Mouse (Mus musculus) liver, adult 2 months (tissue): Measurements from ENCODE around the gene 5031439G07Rik. TPM values are rescaled to one million over a fixed set of nuclear protein-coding genes. Genes with fewer than 3 reads are reported as not detected.

Source experiments
- DNase-seq: peaks from one replicate; pipeline ENCODE4 v3.0.0-alpha.2; 2011; ENCODE audit warnings: low read depth, low spot score; ENCODE audit errors: extremely low read depth
- H3K27ac ChIP-seq: fragments of 200-500 bp; replicated peaks from 2 replicates; pipeline ENCODE4 v1.5.1; 2012; ENCODE audit warnings: low read depth, mild to moderate bottlenecking, control low read depth, inconsistent platforms, low read length; ENCODE audit not compliant: insufficient read depth
- H3K27me3 ChIP-seq: fragments of 200-500 bp; 2 replicates; pipeline ENCODE4 v1.6.1; 2012; ENCODE audit warnings: mild to moderate bottlenecking, moderate library complexity, low read length, inconsistent platforms; ENCODE audit not compliant: control insufficient read depth, insufficient read depth
- H3K36me3 ChIP-seq: fragments of 200-500 bp; 2 replicates; pipeline ENCODE4 v1.6.1; 2012; ENCODE audit warnings: low read length, inconsistent platforms; ENCODE audit not compliant: control insufficient read depth, insufficient read depth
- H3K4me1 ChIP-seq: fragments of 200-500 bp; 2 replicates; pipeline ENCODE4 v1.6.1; 2011; ENCODE audit warnings: low read length; ENCODE audit not compliant: control insufficient read depth, insufficient read depth
- H3K4me3 ChIP-seq: fragments of 200-500 bp; 2 replicates; pipeline ENCODE4 v1.5.1; 2011; ENCODE audit warnings: low read depth, mild to moderate bottlenecking, control low read depth, low read length, moderate library complexity; ENCODE audit not compliant: insufficient read depth
- H3K79me2 ChIP-seq: fragments of 200-500 bp; 2 replicates; pipeline ENCODE4 v1.6.1; 2012; ENCODE audit warnings: inconsistent platforms, mild to moderate bottlenecking, low read length, moderate library complexity; ENCODE audit not compliant: control insufficient read depth, insufficient read depth
- H3K9ac ChIP-seq: fragments of 200-500 bp; 2 replicates; pipeline ENCODE4 v1.6.1; 2012; ENCODE audit warnings: low read depth, mild to moderate bottlenecking, control low read depth, inconsistent platforms, low read length
- CTCF ChIP-seq: fragments of 200-500 bp; IDR thresholded peaks from 2 replicates; pipeline ENCODE4 v1.5.1; 2011; ENCODE audit warnings: low read depth, low read length, control low read depth
- POLR2A ChIP-seq: fragments of 200-500 bp; IDR thresholded peaks from 2 replicates; pipeline ENCODE4 v1.6.1; 2011; ENCODE audit warnings: low read length, control low read depth; ENCODE audit not compliant: insufficient read depth; ENCODE audit errors: extremely low read depth
- WGBS: fragments of 180-500 bp; shearing (Covaris S2); methylation state at CpG from one replicate; pipeline ENCODE4 v1.1.7; 2018; 5-methylcytosine and 5-hydroxymethylcytosine counted together
- polyA plus RNA-seq: library from polyadenylated mRNA; depleted of rRNA; stranded (reverse); fragments of >200 nt; gene quantifications from 2 replicates; pipeline ENCODE4 v1.2.3, GENCODE M21; 2012
- total RNA-seq: library from RNA; depleted of rRNA; stranded (reverse); fragments of >200 nt; gene quantifications from 2 replicates; pipeline ENCODE4 v1.2.3, GENCODE M21; 2014

The 5031439G07Rik gene
- total and polyA plus RNA-seq, 2 experiments: 9.0 to 9.8 TPM

DNA sequence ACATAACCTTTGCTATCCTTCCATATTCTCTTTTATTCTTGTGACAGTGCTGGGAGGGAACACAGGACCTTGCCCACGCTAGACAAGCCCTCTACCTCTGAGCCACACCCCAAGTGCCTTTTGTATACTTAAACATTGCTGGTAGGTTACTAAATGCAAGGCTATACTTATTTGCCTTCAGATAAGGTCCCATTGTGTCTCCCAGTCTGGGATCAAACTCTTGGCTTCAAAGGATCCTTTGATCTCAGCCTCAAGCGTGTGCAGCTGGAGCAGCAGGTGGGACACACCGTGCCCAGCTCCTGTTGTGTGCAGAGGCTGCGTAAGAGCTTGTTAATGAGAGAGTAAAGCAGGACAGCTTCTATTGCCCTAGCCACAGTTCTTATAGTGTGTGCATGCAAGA lies 39.4 kb upstream of the 5031439G07Rik start:
- no peaks in the 10 kb centered on the region for H3K79me2 ChIP-seq
- no peak for DNase-seq
- H3K9ac ChIP-seq: no peak overlapping the region
- no peaks in the 10 kb centered on the region for H3K27me3 ChIP-seq
- no peak overlapping the region for H3K27ac ChIP-seq
- H3K4me1 ChIP-seq: no peaks in the 10 kb centered on the region
- no peak overlapping the region for H3K4me3 ChIP-seq
- no peaks in the 10 kb centered on the region for H3K36me3 ChIP-seq
- TF ChIP-seq POLR2A (no peak), CTCF (no peak)
- 79% methylated on average over 4 of the region's 4 CpGs for WGBS

GRCm38 (mm10) chr15:85026197-85026596 lies 37.8 kb upstream of the 5031439G07Rik start:
- no peak for DNase-seq
- 81% methylated on average over 4 of the region's 4 CpGs for WGBS
- no peak overlapping the region for H3K4me3 ChIP-seq
- no peaks in the 10 kb centered on the region for H3K79me2 ChIP-seq
- H3K36me3 ChIP-seq: no peaks in the 10 kb centered on the region
- H3K27me3 ChIP-seq: no peaks in the 10 kb centered on the region
- no peak for TF ChIP-seq POLR2A
- no peak for TF ChIP-seq CTCF
- no peak overlapping the region for H3K9ac ChIP-seq
- H3K27ac ChIP-seq: no peak overlapping the region
- no peaks in the 10 kb centered on the region for H3K4me1 ChIP-seq

DNA sequence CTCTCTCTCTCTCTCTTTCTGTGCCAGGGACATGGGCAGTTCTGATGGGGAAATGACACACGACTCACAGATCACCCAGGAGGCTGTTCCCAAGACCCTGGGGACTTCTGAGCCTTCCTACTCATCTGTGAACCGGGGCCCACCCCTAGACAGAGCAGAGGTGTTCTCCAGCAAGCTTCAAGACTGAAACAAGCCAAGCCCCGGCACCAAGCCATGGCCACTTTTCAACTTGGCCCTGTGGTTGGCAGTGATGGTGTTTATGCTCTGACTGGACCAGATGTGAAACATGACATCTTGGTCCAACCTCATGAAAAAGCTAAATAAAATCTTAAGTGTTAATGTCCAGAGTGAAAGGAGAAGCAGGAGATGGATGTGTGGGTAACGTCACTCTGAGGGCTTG lies 33.9 kb upstream of the 5031439G07Rik start:
- no peak for DNase-seq
- WGBS: 70% methylated on average over 4 of the region's 4 CpGs

DNA sequence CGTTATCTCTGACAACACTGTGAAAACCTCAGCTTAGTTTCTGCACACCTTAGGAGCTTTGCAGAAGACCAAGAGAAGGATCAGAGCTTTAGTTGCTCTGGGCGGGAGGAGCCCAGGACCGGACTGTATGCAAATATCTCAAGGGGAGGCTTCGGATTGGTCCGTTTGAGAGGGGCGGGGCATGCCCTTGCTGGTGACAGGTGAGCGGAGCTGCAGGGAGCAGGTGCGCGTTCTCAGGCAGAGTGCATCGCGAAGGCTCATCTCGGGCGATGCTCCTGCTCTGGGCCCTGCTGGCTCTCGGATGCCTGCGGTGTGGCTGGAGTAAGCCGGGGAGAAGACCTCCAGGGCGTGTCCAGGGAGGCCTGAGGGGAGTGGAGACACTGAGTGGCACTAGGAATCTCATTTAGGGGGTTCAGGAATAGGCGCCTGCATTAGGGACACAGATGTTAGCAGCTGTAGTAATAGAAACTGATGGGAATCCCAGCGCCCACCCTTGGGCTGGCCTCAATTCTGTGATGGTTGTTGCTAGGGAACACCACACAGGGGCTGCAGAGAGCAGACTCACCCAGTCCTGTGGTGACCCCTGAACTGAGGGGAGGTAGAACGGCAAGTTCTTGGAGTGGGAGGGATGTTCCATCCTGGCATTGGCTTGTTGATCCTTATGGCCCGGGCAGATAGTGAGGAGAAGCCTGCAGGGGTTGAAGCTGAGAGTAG lies 28.8 kb upstream of the 5031439G07Rik start, which contains the start of gene Upk3a:
Gene Upk3a (plus strand): TSS at position 191 of the 714 bp plus-strand sequence.
- no peak for DNase-seq
- no peaks in the 10 kb centered on the region for H3K36me3 ChIP-seq
- no peak within 1 kb of the TSS for H3K9ac ChIP-seq
- 13% methylated on average over 21 of the region's 21 CpGs for WGBS
- no peak within 1 kb of the TSS for H3K27ac ChIP-seq
- H3K79me2 ChIP-seq: no peaks in the 10 kb centered on the region
- TF ChIP-seq CTCF (no peak), POLR2A (no peak)
- H3K4me1 ChIP-seq: no peaks in the 10 kb centered on the region
- peaks cover 18% of the 10 kb centered on the region for H3K27me3 ChIP-seq
- H3K4me3 ChIP-seq: no peak within 1 kb of the TSS

More for the DNA sequence above, 33.9 kb upstream of the 5031439G07Rik start:
- H3K36me3 ChIP-seq: no peaks in the 10 kb centered on the region
- H3K4me3 ChIP-seq: no peak overlapping the region
- TF ChIP-seq CTCF (no peak), POLR2A (no peak)
- H3K4me1 ChIP-seq: no peaks in the 10 kb centered on the region
- no peak overlapping the region for H3K9ac ChIP-seq
- H3K27ac ChIP-seq: no peak overlapping the region
- H3K27me3 ChIP-seq: peaks cover 3% of the 10 kb centered on the region; the same call in 1 of the 2 replicates
- H3K79me2 ChIP-seq: no peaks in the 10 kb centered on the region

- no peak overlapping the region for H3K9ac ChIP-seq
- peaks cover 18% of the 10 kb centered on the region for H3K27me3 ChIP-seq
- 84% methylated on average over 11 of the region's 11 CpGs for WGBS
- no peak for TF ChIP-seq POLR2A
- no peak for TF ChIP-seq CTCF
- H3K4me3 ChIP-seq: no peak overlapping the region
- no peaks in the 10 kb centered on the region for H3K79me2 ChIP-seq
- no peaks in the 10 kb centered on the region for H3K36me3 ChIP-seq
- no peaks in the 10 kb centered on the region for H3K4me1 ChIP-seq
- no peak for DNase-seq
- no peak overlapping the region for H3K27ac ChIP-seq
Measured at GRCm38 (mm10) chr15:85015771-85016170, 27.4 kb upstream of the 5031439G07Rik start.

DNA sequence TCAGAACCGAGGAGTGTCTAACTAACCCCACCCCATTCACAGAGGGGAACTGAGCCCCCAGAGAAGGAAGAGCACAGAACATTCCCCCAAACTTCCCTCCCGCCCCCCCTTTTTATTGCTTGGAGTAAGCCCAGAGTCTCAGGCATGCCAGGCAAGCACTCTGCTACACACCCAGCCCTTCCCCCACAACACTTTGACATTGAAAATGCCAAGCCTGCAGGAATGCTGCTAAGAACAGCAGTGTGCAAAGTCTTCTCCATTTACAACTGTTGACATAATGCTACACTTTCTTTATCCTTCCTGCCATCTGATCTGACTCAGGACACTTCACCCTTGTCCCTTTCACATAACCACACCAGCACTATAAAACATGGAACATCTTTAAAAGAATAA lies 24.3 kb upstream of the 5031439G07Rik start:
- TF ChIP-seq CTCF (no peak), POLR2A (no peak)
- no peak overlapping the region for H3K9ac ChIP-seq
- no peak for DNase-seq
- H3K4me1 ChIP-seq: no peaks in the 10 kb centered on the region
- no peaks in the 10 kb centered on the region for H3K79me2 ChIP-seq
- H3K27ac ChIP-seq: no peak overlapping the region
- WGBS: 41% methylated on average over 2 of the region's 2 CpGs
- H3K36me3 ChIP-seq: no peaks in the 10 kb centered on the region
- peaks cover 18% of the 10 kb centered on the region for H3K27me3 ChIP-seq
- no peak overlapping the region for H3K4me3 ChIP-seq
